Mouse (Mus musculus) MEL (cell line): ENCODE measurements around the gene Hoxb4. TPM values are rescaled to one million over a fixed set of nuclear protein-coding genes. Genes with fewer than 3 reads are reported as not detected.

Experiments
- DNase-seq: peaks from one replicate; pipeline ENCODE4 v3.0.0; 2011; ENCODE audit warnings: low read depth, low spot score
- H3K27ac ChIP-seq: 2 replicates; pipeline ENCODE4 v1.5.1; 2012; ENCODE audit warnings: low read depth, mild to moderate bottlenecking, control low read depth, low read length, moderate library complexity; ENCODE audit not compliant: control insufficient read depth
- H3K27me3 ChIP-seq, 2 experiments: fragments of 150-350 bp in 1 of 2; sonication (generic) in 1 of 2; 2 replicates each; pipeline ENCODE4 v1.6.1; 2012; ENCODE audit warnings: low read length in 2 of 2, mild to moderate bottlenecking in 2 of 2, improper control_type of control experiment in 1 of 2, moderate library complexity in 1 of 2; ENCODE audit not compliant: insufficient read depth in 2 of 2, control insufficient read depth in 1 of 2
- H3K36me3 ChIP-seq, 2 experiments: 2 replicates each; pipeline ENCODE4 v1.6.1; 2012 to 2014; ENCODE audit warnings: low read length in 2 of 2, improper control_type of control experiment in 1 of 2, inconsistent platforms in 1 of 2, mild to moderate bottlenecking in 1 of 2; ENCODE audit not compliant: insufficient read depth in 2 of 2, control insufficient read depth in 1 of 2
- H3K4me1 ChIP-seq, 2 experiments: fragments of 150-350 bp in 1 of 2; sonication (generic) in 1 of 2; 2 replicates each; pipeline ENCODE4 v1.6.1; 2012; ENCODE audit warnings: low read length in 2 of 2, improper control_type of control experiment in 1 of 2, mild to moderate bottlenecking in 1 of 2; ENCODE audit not compliant: insufficient read depth in 2 of 2, control insufficient read depth in 1 of 2
- H3K4me3 ChIP-seq, 2 experiments: fragments of 150-350 bp in 1 of 2; sonication (generic) in 1 of 2; 2 replicates each; pipeline ENCODE4 v1.5.1; 2012; ENCODE audit warnings: low read depth in 2 of 2, low read length in 2 of 2, mild to moderate bottlenecking in 2 of 2, moderate library complexity in 2 of 2, control low read depth in 1 of 2, improper control_type of control experiment in 1 of 2; ENCODE audit not compliant: control insufficient read depth in 1 of 2, insufficient read depth in 1 of 2
- H3K79me2 ChIP-seq: 2 replicates; pipeline ENCODE4 v1.6.1; 2012; ENCODE audit warnings: mild to moderate bottlenecking, low read length, moderate library complexity; ENCODE audit not compliant: control insufficient read depth, poor library complexity, insufficient read depth
- H3K9ac ChIP-seq: 2 replicates; pipeline ENCODE4 v1.6.1; 2012; ENCODE audit warnings: low read depth, mild to moderate bottlenecking, control low read depth, low read length, moderate library complexity; ENCODE audit not compliant: control insufficient read depth, poor library complexity, severe bottlenecking
- H3K9me3 ChIP-seq: fragments of 150-350 bp; sonication (generic); replicated peaks from 2 replicates; pipeline ENCODE4 v1.6.1; 2012; ENCODE audit warnings: mild to moderate bottlenecking, low read length, improper control_type of control experiment, moderate library complexity; ENCODE audit not compliant: insufficient read depth
- CHD2 ChIP-seq: IDR thresholded peaks from 2 replicates; pipeline ENCODE4 v1.6.1; 2011; ENCODE audit warnings: low read length, improper control_type of control experiment
- CTCF ChIP-seq, 3 experiments: IDR thresholded peaks in 2 of 3; conservative IDR thresholded peaks in 1 of 3; 2 replicates each; pipeline ENCODE4 v1.5.1; 2011 to 2012; ENCODE audit warnings: low read length in 3 of 3, low read depth in 2 of 3, mild to moderate bottlenecking in 2 of 3, improper control_type of control experiment in 1 of 3, inconsistent platforms in 1 of 3, mixed read lengths in 1 of 3, moderate library complexity in 1 of 3; ENCODE audit not compliant: control insufficient read depth in 1 of 3, insufficient read depth in 1 of 3, poor library complexity in 1 of 3, severe bottlenecking in 1 of 3
- E2F4 ChIP-seq: IDR thresholded peaks from 2 replicates; pipeline ENCODE4 v1.6.1; 2011; ENCODE audit warnings: low read depth, low read length, improper control_type of control experiment, borderline replicate concordance
- ELF1 ChIP-seq: IDR thresholded peaks from 2 replicates; pipeline ENCODE4 v1.6.1; 2014; ENCODE audit warnings: low read depth, mild to moderate bottlenecking, inconsistent platforms, low read length, improper control_type of control experiment, moderate library complexity
- GABPA ChIP-seq: IDR thresholded peaks from 2 replicates; pipeline ENCODE4 v1.6.1; 2012; ENCODE audit warnings: low read depth, mild to moderate bottlenecking, inconsistent platforms, low read length, improper control_type of control experiment, moderate library complexity
- GATA1 ChIP-seq: IDR thresholded peaks from 2 replicates; pipeline ENCODE4 v1.6.1; 2011; ENCODE audit warnings: low read depth, low read length, improper control_type of control experiment
- JUND ChIP-seq: IDR thresholded peaks from 2 replicates; pipeline ENCODE4 v1.6.1; 2011; ENCODE audit warnings: low read depth, mild to moderate bottlenecking, improper control_type of control experiment, low read length
- KAT2A ChIP-seq: conservative IDR thresholded peaks from 2 replicates; pipeline ENCODE4 v1.6.1; 2012; ENCODE audit warnings: low read depth, low read length, improper control_type of control experiment, inconsistent platforms
- MAFK ChIP-seq: IDR thresholded peaks from 2 replicates; pipeline ENCODE4 v1.6.1; 2011; ENCODE audit warnings: low read depth, mild to moderate bottlenecking, low read length, improper control_type of control experiment, borderline replicate concordance
- MAX ChIP-seq: IDR thresholded peaks from 2 replicates; pipeline ENCODE4 v1.6.1; 2011; ENCODE audit warnings: low read length, improper control_type of control experiment
- MXI1 ChIP-seq: IDR thresholded peaks from 2 replicates; pipeline ENCODE4 v1.6.1; 2011; ENCODE audit warnings: mild to moderate bottlenecking, low read depth, low read length, improper control_type of control experiment
- MYB ChIP-seq: IDR thresholded peaks from 2 replicates; pipeline ENCODE4 v1.6.1; 2011; ENCODE audit warnings: mild to moderate bottlenecking, low read depth, low read length, improper control_type of control experiment
- MYC ChIP-seq: IDR thresholded peaks from 2 replicates; pipeline ENCODE4 v1.6.1; 2011; ENCODE audit warnings: low read depth, mild to moderate bottlenecking, low read length, improper control_type of control experiment, moderate library complexity
- POLR2A ChIP-seq, 2 experiments: IDR thresholded peaks; 2 replicates each; pipeline ENCODE4 v1.6.1; 2011 to 2012; ENCODE audit warnings: low read length in 2 of 2, mild to moderate bottlenecking in 2 of 2, control low read depth in 1 of 2, improper control_type of control experiment in 1 of 2, low read depth in 1 of 2, moderate library complexity in 1 of 2; ENCODE audit not compliant: control insufficient read depth in 1 of 2, insufficient read depth in 1 of 2, poor library complexity in 1 of 2
- RAD21 ChIP-seq: IDR thresholded peaks from 2 replicates; pipeline ENCODE4 v1.6.1; 2011; ENCODE audit warnings: mild to moderate bottlenecking, low read depth, low read length, improper control_type of control experiment
- TAL1 ChIP-seq: IDR thresholded peaks from 2 replicates; pipeline ENCODE4 v1.6.1; 2012; ENCODE audit warnings: mild to moderate bottlenecking, inconsistent platforms, low read length, moderate library complexity, mixed read lengths
- TCF12 ChIP-seq: IDR thresholded peaks from 2 replicates; pipeline ENCODE4 v1.6.1; 2014; ENCODE audit warnings: low read depth, mild to moderate bottlenecking, inconsistent platforms, low read length, improper control_type of control experiment, moderate library complexity
- USF2 ChIP-seq, 2 experiments: IDR thresholded peaks; 2 replicates each; pipeline ENCODE4 v1.6.1; 2011 to 2012; ENCODE audit warnings: improper control_type of control experiment in 2 of 2, low read length in 2 of 2, borderline replicate concordance in 1 of 2, inconsistent platforms in 1 of 2, low read depth in 1 of 2, mild to moderate bottlenecking in 1 of 2; ENCODE audit not compliant: insufficient read depth in 1 of 2
- ZC3H11A ChIP-seq: IDR thresholded peaks from 2 replicates; pipeline ENCODE4 v1.6.1; 2012; ENCODE audit warnings: low read depth, mild to moderate bottlenecking, inconsistent platforms, low read length, improper control_type of control experiment
- polyA plus RNA-seq, 2 experiments: library from polyadenylated mRNA; stranded (reverse) in 1 of 2; unstranded in 1 of 2; fragments of >175 nt in 1 of 2; fragments of >200 nt in 1 of 2; gene quantifications; 2 replicates each; pipeline versions ENCODE4 v1.2.1 to v1.2.4; 2012; ENCODE audit warnings: low replicate concordance in 2 of 2, low read depth in 1 of 2; ENCODE audit not compliant: insufficient read length in 2 of 2, insufficient read depth in 1 of 2, missing spikeins in 1 of 2
- total RNA-seq: library from RNA; depleted of rRNA; stranded (reverse); fragments of 300-350 nt; gene quantifications from 2 replicates; pipeline ENCODE4 v1.2.3, GENCODE M21; 2012

Hoxb4 gene
- total and polyA plus RNA-seq, 3 experiments: not detected

- H3K9ac ChIP-seq: no peak within 1 kb of the TSS
- TF ChIP-seq MAFK (no peak), JUND (no peak), USF2 (IDR thresholded peaks at IDR 0.05; ENCODE audit: borderline replicate concordance in 1 of 2, insufficient read depth in 1 of 2, low read depth in 1 of 2, low read length in 2 of 2) (no peak), MAX (no peak), MYC (no peak), E2F4 (no peak), CTCF (IDR thresholded peaks at IDR 0.05 in 2 of 3, conservative IDR thresholded peaks at IDR 0.05 in 1 of 3; ENCODE audit: control insufficient read depth in 1 of 3, insufficient read depth in 1 of 3, low read depth in 2 of 3, low read length in 3 of 3, poor library complexity in 1 of 3, severe bottlenecking in 1 of 3) (no peak), CHD2 (no peak), TCF12 (no peak), KAT2A (no peak), TAL1 (no peak), GATA1 (no peak), MXI1 (no peak), MYB (no peak), ELF1 (no peak)
- no peak for DNase-seq
- no peak within 1 kb of the TSS for H3K27ac ChIP-seq
- H3K79me2 ChIP-seq: no peaks in the 10 kb centered on the region
- H3K4me1 ChIP-seq: no peaks in the 10 kb centered on the region
- H3K27me3 ChIP-seq: peaks cover 9 to 13% of the 10 kb centered on the region in 2 experiments
- no peak within 1 kb of the TSS for H3K4me3 ChIP-seq
- H3K36me3 ChIP-seq: no peaks in the 10 kb centered on the region
- H3K9me3 ChIP-seq: no peaks in the 10 kb centered on the region
Measured at GRCm38 (mm10) chr11:96270996-96271540, 47.0 kb upstream of the Hoxb4 start, which contains the start of gene Hoxb9. Gene Hoxb9 (plus strand): TSS chr11:96271457.

- H3K36me3 ChIP-seq: no peaks in the 10 kb centered on the region
- H3K27me3 ChIP-seq: peaks cover 10 to 13% of the 10 kb centered on the region in 2 experiments
- H3K4me3 ChIP-seq: no peak overlapping the region
- H3K9ac ChIP-seq: no peak overlapping the region
- no peak overlapping the region for H3K27ac ChIP-seq
- no peaks in the 10 kb centered on the region for H3K9me3 ChIP-seq
- no peaks in the 10 kb centered on the region for H3K4me1 ChIP-seq
- DNase-seq: no peak
- H3K79me2 ChIP-seq: no peaks in the 10 kb centered on the region
- TF ChIP-seq MXI1 (no peak), ZC3H11A (no peak), KAT2A (no peak), GATA1 (no peak), E2F4 (no peak), ELF1 (no peak), POLR2A (IDR thresholded peaks at IDR 0.05; ENCODE audit: control insufficient read depth in 1 of 2, insufficient read depth in 1 of 2, low read depth in 1 of 2, low read length in 2 of 2, poor library complexity in 1 of 2) (no peak), RAD21 (no peak), CHD2 (no peak), GABPA (no peak)
- TF ChIP-seq, all 39 proteins: peak for 0
Measured at GRCm38 (mm10) chr11:96271541-96272011, 46.5 kb upstream of the Hoxb4 start.
